Mouse (Mus musculus): ENCODE results near the gene Tmem246.

The Tmem246 gene

GRCm38 (mm10) chr4:49572194-49572593 is 25.5 kb downstream of the Tmem246 start:
- no peak for DNase-seq

- peak; percentile 90 for DNase-seq
Observed at GRCm38 (mm10) chr4:49567613-49568012, 30.1 kb downstream of the Tmem246 start.

- peak; percentile 99 for DNase-seq
Observed at GRCm38 (mm10) chr4:49559915-49560772, 37.5 kb downstream of the Tmem246 start.

- DNase-seq, result no peak
Observed at GRCm38 (mm10) chr4:49558181-49558580, 39.5 kb downstream of the Tmem246 start.

- DNase-seq, result no peak
Observed at GRCm38 (mm10) chr4:49557375-49557774, 40.3 kb downstream of the Tmem246 start.

- DNase-seq, result peak; percentile 82
Observed at GRCm38 (mm10) chr4:49553380-49553779, 44.3 kb downstream of the Tmem246 start.

- peak; percentile 96 for DNase-seq
Observed at GRCm38 (mm10) chr4:49549383-49549782, 48.3 kb downstream of the Tmem246 start, which contains the start of gene Aldob. TSS of gene Aldob (minus strand) at chr4:49549546.

- DNase-seq, result peak; percentile 45
Observed at GRCm38 (mm10) chr4:49547544-49548219, 50.0 kb downstream of the Tmem246 start.

GRCm38 (mm10) chr4:49546873-49547543 is 50.7 kb downstream of the Tmem246 start:
- peak; percentile 94 for DNase-seq

- DNase-seq, result peak; percentile 56
Observed at GRCm38 (mm10) chr4:49546026-49546425, 51.6 kb downstream of the Tmem246 start.

- no peak for DNase-seq
Observed at GRCm38 (mm10) chr4:49540966-49541365, 56.7 kb downstream of the Tmem246 start.

GRCm38 (mm10) chr4:49539665-49540064 is 58.0 kb downstream of the Tmem246 start:
- no peak for DNase-seq

GRCm38 (mm10) chr4:49536671-49537070 is 61.0 kb downstream of the Tmem246 start:
- DNase-seq, result no peak

- no peak for DNase-seq
Observed at GRCm38 (mm10) chr4:49535675-49536294, 61.9 kb downstream of the Tmem246 start.

- no peak for DNase-seq
Observed at GRCm38 (mm10) chr4:49535036-49535435, 62.6 kb downstream of the Tmem246 start.

Measured in kidney, adult 9 months (tissue).